Mouse (Mus musculus): ENCODE data around the gene Cideb.
"Not testable (repeated sequence)": the region's sequence is repeated elsewhere in the genome, so short reads cannot be mapped to it uniquely, and the experiment has no call there.

DNA sequence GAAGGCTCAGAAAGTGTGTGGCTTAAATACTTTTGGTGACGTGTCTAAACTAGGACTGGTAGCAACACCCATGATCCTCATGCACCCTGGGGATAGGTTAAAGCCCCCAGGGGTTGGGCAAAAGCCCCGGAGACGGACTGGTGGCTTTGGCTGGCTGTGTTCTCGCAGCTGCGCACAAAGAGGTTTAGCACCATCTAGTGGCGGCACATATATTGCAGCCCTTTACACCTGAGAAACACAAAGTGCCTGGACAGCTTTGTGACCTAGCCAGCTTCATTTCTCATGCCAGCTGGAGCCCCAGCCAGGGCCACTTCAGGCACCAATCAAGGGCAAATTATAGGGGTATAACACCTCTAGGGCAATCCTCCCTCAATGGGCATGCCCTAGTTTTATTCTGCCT is 1.9 kb upstream of the Cideb start:
- TF ChIP-seq CTCF (IDR thresholded peaks at IDR 0.05; ENCODE audit: borderline replicate concordance, control insufficient read depth, extremely low read depth, insufficient read depth, low read length, poor library complexity): peak; percentile 70; the same call in 1 of the 2 replicates
- not testable (repeated sequence) for TF ChIP-seq POLR2A (IDR thresholded peaks at IDR 0.05; ENCODE audit: control insufficient read depth, extremely low read depth, insufficient read depth, low read length, poor library complexity)

Measured in thymus, adult 2 months (tissue).